Mouse (Mus musculus) gastrocnemius, postnatal 10 days (tissue): ENCODE data around the gene Fam163a. TPM values are rescaled to one million over a fixed set of nuclear protein-coding genes. Genes with fewer than 3 reads are reported as not detected.

Source experiments
- DNase-seq: peaks from one replicate; pipeline ENCODE4 v3.0.0; 2021; ENCODE audit warnings: mixed read lengths
- total RNA-seq, 2 experiments: library from RNA; stranded (reverse); gene quantifications; 2 replicates each; pipeline ENCODE4 v1.2.3; 2021

Fam163a gene
- total RNA-seq, 2 experiments from 2014 or later = 0.05 to 0.07 TPM

DNA sequence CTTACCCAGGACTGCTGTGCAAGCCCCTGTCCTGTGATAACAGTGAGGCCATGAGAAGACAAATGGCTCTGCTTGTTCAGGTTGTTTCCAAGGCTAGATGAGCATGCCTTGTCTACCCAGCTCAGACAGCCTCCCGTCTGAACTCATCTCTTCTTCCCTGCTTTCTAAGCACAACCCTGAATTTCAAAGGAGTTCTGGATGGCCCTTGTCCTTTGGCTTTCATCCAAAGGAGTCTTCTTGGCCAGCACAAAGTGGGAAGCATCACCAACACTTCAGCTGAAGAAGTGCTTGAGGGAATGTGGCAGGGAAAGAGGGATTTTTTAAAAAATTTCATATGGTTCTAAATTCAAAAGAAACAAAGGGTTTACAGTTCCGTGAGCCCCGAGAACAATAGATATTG lies 3.8 kb downstream of the Fam163a start:
- DNase-seq = no peak

DNA sequence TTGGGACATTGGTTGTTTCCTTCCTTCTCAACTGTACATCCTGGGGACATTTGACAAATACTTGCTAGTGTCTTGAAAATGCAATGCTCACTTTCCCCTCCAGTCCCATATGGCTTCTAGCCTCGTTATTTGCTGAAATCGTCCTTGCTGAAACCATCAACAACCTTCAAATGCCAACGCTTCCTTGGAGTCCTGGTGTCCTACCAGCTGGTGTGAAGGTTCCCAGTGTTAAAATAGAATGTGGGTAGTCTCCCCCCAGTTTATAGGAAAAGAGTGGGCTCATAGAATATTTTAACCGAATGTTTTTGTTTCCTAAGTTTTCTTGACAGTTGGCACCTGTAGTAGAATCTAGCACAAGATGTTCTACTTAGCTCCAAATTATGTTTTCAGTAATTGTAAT lies 7.2 kb downstream of the Fam163a start:
- no peak for DNase-seq

DNA sequence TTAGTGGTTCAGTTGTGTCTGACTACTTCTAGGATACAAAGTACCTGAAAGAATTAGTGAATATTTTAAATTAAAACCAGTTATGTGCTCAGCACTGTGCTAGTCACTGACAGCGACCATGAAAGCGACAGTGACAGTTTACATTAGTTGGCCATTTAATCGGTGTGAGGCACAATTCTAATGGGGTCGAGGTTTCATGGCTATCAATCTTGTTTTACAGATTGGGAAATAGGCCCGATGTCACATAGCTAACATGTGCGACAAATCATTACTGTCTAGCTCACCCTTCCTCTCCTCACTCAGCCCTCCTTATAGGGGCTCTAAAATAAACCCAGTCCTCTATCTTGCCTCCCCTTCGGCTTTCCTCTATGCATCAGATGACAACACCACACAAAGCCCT lies 11.5 kb downstream of the Fam163a start:
- DNase-seq = no peak

DNA sequence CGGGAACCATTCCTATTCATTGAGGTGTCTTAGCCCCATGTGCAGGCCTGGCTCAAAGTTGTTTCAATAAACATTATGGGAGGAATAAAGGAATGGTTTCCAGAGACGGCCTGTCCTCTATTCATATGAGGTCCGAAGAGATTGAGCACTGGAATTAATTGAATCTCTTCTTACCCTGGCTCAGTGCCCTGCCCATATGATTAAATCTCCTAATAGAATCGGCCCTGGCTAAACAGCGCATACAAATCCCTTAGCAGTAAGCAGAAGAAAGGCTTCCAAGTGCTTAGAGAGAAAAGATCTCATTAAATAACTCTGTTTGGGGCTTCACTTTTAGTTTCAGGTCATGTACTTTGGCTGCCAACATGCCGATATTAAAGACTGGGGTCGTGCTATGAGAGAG lies 12.0 kb downstream of the Fam163a start:
- DNase-seq = no peak

DNA sequence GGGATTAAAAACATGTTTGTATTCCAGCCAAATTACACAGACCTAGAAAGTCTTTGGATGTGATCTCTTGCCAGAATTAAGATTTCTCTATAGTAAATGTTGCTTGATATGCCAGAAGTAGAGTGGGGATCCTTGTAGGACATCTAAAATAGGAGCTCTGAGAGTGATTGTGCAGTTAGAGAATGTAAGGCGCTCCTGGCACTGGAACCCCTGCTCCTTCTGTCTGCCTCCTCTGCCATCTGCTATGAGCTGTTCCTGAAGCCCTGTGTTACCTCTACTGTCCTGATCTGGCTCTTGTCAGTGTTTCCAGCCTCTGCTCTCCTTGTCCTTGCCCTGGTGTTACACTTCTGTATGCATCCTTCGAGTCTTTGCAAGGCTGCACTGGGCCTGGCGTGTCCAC lies 18.2 kb downstream of the Fam163a start:
- DNase-seq = no peak

DNA sequence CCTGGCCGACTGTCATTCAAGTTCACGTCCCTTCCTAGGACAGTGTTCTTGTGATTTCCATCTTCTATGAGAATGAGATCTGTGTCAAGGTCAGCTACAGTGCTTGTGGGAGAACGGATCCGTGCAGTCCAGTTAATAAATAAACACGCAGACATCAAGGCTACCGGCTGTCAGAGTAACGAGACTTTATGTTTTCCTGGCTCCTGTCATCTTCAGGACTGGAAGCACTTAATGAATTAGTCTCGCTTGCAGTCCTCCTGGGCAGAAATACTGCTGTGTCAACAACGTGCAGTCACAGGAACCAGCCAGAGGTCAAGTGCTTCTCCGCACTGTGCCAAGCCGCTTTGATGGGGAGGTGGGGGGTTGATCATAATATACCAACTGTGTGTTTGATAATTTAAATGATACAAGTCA lies 20.7 kb downstream of the Fam163a start:
- DNase-seq = no peak

DNA sequence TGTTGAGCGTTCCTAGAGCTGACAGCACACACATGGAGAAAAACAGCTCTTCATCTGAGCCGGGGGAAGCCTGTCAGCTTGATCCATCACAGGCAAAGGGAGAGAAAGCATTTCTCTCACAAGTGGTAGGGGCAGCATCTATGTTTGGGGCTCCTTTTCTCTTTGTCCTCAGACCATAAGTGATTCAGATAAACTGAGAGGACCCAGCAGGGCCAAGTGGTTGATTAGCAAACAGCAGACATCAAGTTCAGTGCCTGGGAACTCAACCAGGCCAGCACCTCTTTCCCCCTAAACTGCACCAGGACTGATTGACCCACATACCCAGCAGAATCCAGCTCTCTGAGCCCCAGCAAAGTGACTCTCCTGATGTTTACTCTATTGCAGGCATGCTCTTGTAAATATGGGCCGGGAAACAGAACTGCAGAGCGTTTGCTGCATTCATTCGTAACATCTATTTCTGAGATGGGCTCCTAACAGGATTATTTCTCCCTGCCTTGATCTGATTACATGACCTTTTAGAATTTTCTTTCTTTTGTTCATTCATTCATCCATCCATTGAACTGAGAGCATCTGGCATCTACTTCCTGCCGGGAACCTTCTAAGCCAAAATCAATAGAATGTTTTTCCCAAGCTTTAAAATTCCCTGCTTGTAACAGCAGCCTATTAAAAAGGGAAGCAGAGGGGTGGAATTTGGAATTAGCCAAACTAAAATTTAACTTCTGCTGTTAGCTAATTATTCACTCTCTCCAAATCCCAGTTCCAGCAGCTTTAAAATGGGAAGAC lies 21.5 kb downstream of the Fam163a start:
- DNase-seq = no peak

DNA sequence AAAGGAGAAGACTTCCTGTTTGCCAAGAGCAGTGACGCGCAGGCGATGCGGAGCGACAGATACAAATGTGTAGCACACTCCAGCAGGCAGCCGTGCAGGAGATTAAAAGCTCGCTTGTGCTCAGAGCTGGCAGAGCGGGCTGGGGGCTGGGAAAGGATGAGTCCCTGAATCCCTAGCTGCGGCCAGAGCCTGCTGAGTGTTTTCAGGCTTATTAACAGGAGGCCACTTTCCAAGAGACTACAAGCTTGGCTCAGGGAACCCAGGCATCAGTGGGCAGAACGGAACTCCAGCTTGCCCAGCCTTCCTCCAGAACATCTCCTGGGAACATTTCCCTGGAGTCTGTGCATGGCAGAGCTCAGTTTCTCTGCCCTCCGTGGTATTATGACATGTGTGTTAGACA lies 25.0 kb downstream of the Fam163a start:
- DNase-seq = no peak

DNA sequence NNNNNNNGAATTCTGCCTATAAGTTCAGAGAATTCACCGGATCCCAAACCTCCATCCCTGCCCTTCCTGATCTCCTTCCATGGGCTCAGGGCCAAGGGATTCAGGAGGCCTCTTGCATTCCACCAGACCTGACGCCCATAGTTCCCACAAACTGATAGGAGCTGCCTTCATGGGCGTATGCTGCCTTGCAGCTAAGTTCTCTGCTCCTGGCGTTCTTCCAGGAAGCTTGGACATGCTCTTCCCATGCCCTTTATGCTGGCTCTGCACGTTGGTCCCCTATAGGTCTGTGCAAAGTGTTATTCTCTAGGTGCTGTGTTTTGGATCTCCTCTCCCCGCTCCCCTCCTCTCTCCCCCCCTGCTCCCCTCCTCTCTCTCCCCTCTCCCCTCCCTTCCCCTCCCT lies 36.1 kb downstream of the Fam163a start:
- no peak for DNase-seq

DNA sequence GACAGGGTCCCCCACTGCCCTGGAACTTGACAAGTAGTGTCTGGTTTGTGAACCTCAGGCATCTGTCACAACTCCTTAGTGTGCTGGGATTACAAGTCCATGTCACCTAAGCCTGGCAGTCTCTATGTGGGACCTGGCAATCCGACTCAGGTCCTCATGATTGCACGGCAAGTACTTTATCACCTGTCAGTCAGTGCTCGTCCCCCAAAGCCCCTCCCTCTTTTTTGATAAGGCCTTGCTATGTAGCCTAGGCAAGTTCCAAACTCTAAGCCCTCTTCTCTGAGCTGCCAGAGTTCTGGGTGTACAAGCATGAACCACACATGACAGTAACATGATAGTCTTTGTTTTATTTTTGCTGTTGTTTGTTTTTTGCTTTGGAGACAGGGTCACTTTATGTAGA lies 88.1 kb downstream of the Fam163a start:
- no peak for DNase-seq

DNA sequence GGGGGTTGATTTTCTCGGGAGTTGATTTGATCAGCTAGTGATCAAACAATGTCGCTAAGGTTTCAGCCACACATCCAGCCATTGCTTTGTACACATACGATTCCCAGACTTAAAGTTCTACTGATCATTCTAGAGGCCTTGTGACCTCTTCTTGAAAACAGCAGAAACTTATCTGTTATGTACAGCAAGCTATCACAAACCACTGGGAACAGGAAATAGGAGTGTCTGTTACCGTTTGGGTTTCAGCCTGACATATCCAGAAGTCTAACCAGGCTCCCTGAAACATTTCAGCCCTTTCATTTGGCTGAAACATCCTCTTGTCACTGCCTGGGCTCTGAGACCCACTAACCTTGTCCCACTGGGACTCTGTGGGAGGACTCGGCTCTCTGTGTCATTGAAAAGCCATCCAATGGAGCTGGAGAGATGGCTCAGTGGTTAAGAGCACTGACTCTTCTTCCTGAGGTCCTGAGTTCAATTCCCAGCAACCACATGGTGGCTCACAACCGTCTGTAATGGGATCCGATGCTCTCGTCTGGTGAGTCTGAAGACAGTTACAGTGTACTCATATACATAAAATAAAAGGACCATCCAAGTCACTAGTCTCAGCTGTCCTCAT lies 90.8 kb downstream of the Fam163a start:
- DNase-seq = no peak

DNA sequence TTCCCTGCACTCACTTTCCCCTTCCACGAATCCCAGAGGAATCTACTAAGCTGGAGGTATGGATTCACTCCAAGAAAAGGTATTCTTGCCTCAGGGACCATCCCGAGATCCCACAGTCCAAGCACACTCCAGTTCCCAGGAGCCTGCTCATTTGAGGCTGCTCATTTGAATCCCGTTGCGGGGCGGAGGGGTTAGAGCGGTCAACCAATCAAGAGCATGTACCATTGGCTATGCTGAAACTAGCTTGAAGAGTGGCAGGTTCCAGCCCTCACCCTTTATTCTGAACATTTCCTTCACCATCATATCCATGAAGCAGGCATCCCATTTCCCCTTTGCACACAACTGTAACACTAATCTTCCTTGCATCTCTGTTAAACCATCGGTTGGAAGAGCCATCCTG lies 92.7 kb downstream of the Fam163a start:
- DNase-seq = no peak

DNA sequence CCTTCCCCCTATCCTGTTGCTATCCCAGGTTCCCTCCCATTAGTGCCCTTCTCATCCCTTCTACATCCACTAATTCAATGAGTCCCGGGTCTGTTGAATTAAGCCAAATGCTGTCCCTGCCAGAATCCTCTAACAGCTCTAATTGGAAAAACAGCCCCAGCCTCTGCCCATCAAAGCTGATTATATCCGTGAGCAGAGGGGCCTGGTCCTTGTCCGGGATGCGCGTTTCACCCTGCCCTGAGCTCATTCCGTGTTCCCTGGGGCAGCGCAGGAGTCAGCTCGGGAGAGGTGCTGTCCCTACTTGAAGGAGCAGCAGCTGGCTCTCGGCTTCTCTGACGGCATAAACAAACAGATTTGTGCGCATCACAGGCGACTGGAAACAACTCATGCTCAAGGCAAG lies 93.1 kb downstream of the Fam163a start:
- DNase-seq = no peak

DNA sequence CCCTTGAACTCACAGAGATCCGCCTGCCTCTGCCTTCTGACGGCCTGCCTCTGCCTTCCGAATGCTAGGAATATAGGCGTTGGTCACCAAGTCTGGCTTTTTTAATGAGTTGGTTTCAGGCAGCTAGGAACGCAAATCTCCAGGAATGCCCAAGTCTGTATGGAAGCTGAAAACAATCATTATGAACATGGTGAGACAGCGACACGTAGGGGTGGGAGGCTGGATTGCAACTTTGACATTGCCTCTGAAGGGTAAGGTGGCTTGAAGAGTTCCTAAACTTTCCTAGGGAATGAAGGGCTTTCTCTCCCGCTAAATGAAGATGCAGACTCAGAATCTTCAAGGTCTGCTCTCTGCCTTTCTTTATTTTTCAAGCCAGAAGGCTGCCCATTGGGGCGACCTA lies 93.7 kb downstream of the Fam163a start:
- DNase-seq = no peak

DNA sequence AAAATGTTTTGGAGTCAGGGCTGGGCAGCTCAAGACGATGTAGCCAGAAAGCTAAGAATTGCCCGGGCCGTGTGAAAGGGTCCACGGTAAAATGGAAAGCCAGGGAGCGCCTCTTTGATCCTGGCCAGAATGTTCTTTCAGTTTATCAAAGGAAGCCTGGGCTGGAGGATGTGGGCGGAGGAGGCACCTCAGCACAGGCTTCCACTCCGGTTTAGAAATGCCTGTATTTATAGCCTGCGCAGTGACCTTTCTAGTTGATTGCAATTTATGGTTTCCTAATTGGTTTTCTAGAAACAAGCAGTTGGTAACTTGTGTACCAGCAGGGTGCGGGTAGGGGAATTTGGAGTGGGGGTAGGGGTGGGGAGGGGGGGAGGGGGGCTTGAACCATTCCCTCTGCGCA lies 96.4 kb downstream of the Fam163a start:
- DNase-seq = no peak

DNA sequence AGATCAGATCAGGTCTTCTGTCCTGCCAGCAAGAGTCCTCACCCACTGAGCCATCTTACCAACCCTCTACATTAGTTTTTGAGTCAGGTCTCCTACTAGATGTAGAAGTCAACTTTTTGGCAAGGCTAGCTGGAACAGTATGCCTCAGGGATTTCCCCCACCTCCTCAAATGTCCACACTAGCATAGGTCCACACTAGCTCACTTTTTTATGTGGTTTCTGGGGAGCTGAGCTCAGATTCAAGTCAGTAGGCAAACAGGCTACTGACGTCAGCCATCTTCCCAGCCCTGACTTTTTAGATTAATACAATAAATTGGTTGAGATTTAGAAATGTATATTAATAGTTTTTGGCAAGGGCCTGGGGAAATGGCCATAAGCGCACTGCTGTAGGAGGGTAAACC lies 97.4 kb downstream of the Fam163a start:
- DNase-seq = no peak

DNA sequence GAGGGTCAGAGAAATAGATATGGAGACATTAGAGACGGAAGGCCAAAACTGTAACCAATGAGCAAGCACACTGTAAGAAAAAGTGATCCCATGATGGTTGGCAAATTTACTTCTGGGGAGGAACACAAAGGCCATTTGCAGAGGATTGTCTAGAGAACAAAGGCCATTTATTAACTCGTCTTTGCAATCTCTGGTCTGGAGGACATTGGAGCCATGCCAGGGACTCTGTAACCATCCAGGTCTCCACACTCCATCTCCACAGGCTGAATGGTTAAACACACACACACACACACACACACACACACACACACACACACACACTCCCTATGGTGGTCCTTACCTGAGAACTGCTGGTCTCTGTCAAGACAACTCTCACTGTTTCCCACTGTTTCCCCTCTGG lies 99.4 kb downstream of the Fam163a start:
- DNase-seq = no peak

DNA sequence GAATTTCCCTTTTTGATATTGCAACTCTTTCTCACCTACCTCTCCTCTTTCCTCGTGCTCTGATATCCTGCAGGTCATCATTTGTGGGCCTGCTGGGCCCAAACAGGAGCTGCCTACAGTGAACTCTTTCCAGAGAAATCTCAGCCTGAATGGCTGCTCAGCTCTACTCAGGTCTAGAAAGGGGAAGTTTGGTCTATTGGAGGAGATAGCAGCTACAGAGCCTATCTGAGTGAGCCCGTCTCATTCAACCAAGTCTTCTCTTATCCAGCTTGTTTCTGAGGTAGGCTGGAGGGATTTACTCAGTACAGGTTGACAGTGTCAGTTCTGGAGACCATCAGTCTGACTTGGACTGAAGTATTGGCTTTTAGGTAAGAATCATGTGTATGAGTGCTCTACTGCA lies 101.1 kb downstream of the Fam163a start:
- no peak for DNase-seq

DNA sequence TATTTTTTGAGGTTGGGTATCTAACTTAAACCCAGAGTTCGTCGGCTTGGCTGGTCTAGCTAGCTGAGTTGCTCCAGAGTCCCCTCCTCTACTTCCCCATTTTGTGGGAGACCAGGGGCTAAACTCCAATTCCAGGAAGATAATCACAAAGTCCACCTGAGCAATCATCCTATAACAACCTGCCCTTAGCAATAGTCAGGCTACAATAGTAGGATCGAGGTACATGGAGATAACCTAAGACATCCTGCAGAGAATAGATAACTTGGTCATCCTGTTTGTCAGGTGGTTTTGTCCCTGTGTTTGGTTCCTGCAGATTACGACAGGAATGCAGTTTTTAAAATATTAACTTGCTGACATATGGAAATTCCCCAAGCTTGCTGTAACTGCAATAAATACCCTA lies 113.0 kb downstream of the Fam163a start:
- no peak for DNase-seq

DNA sequence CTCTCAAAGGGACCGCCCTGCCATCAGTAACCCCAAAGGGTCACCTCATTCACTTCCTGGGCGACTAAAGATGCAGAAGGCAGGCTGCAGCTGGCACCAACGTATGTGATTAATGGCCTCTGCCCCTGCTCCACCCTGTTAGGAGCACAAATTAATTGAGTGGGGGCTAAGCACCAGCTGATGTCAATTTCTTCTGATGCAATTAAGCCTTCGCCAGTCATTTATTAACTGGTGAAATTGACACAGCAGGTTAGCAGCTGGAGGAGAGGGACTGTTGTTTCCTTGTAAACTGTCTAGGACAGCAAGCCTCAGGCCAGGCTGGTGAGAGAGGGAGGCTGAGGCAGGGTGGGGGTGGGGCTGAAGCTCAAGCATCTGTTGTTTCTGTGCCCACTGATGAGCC lies 114.8 kb downstream of the Fam163a start:
- no peak for DNase-seq

DNA sequence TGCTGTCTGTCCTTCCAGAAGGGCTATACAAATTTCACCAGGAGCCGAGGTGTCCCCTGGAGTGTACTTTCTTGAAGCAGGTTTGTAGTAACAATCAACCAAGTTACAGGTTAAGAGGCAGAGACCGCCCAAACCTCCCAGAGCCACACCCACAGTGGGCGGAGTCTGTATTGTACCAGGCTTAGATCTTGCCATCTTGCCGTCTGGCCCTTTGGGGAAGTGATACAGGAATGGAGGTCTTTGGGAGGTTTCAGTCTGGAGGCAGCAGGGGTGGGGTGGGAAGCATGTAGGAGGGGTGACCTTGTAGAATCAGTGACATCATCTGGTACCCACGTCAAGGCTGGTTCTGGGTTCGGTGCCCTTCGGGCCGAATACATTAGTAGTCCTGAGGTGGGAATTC lies 115.3 kb downstream of the Fam163a start:
- DNase-seq = no peak

DNA sequence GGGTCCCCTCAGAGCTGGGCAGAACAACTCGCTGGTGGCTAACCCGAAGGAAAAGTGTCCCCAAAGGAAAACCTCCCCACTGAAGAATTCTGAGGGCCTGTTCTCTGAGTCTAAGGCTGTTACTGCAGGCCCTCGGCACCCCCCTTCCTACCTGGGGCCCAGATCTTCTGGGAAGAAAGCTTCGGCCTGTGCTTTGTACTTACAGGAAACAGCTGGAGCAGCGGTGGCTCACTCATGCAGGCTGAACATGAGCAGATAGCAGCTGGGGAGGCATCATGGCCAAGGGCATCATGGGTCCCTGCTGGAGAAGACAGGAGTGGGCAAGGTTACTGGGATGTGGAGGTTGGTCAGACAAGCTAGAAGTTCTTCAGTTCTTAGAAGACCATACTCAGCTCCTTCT lies 117.2 kb downstream of the Fam163a start:
- DNase-seq = no peak

DNA sequence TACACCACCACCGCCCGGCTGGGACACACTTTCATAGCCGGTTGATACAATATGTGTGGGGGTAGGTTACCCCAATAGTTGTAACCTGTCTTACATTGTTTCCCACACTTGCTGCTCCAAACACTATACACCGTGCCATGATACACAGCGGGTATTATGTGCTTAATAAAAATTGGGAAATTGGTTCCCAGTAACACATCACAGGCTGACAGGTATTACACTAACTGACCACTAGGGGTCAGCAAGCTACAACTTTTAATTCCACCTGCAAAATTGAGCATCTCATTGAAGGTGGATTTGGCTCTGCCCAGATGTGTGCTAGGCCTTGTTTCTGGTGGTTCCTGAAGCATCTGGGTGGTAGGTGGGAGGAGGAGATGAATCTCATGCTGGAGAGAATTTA lies 119.1 kb downstream of the Fam163a start:
- no peak for DNase-seq

DNA sequence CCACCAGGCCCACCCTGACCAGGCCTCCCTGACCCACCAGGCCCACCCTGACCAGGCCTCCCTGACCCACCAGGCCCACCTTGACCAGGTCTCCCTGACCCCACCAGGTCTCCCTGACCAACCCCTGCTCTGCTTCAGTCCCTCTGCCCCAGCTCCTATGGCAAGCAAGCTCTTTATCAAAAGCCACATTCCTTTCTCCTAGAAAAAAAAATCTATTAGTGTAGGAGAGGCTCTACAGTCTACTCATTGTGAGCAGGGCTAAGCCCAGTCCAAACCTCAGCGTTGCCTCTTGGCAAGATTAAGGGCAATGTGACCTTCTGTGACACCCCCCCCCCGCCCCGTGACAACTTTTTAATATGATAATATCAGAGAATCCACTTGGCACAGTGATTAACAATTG lies 120.2 kb downstream of the Fam163a start:
- DNase-seq = no peak
